In the genomic region with DNA sequence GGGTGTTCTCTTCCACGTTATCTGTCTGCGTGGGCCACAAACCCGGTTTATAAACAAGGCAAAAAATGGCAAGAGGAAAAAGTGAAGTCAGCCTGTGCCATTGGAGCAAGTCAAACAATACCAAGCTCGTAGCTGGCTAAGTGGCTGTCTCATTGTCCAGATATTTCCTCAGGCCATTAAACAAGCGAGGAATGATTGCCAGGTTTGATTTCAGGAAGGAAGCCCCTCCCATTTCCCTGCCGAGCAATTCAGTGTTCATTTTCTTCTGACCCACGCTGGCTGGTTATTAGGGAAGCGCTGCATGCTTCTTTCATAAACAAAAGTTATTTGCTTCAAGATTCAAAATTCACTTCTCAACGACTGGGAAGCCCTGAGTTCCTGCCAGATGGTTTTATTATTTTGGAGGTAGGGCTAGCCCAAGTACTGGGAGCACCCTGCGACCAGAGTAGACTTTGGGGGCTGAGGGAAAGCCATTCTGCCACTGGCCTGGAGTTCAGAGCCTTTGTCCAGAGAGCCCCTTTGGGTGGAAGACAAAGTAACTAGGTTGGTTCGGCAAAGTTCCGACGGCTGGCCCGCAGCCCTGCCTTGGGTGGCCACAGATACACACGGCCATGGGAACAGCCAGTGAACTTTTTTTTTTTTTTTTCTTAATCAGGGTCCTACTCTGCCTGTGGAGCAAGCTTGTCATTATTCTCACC, we compare ENCODE assay signal across 9 mouse cellular contexts. TPM values are rescaled to one million over a fixed set of nuclear protein-coding genes. Genes with fewer than 3 reads are reported as not detected.
DNase-seq lines count a peak whose midpoint lies in the region; ATAC-seq lines count a peak whose summit lies in the region.
"Had no signal": no experiment of that assay in that cellular context is flagged by ENCODE, and none has a peak within 500 bp of the region (broad histone marks: within the 10 kb centered on the region; RNA-seq: fewer than 3 reads in every experiment).

No protein-coding gene starts in this region.

- peaks cover 2% of the 10 kb centered on the region; the same call in 1 of the 2 replicates for H3K4me1 ChIP-seq in embryonic facial prominence, embryonic 11.5 days (ENCODE audit: control insufficient read depth, insufficient read depth, low read length)
- peaks cover 28 to 34% of the 10 kb centered on the region in 2 experiments for H3K4me1 ChIP-seq in heart, embryonic 14.5 days (ENCODE audit: control insufficient read depth in 2 of 2, insufficient read depth in 2 of 2, low read length in 2 of 2)

- peak; percentile 50 for DNase-seq in gastrocnemius, adult 18-20 months (ENCODE audit: low spot score)
- no peak for DNase-seq in gastrocnemius, postnatal 4 days (ENCODE audit: low spot score in 2 of 2)
- DNase-seq in embryonic facial prominence, embryonic 11.5 days (ENCODE audit: low spot score), result peak; percentile 56
- DNase-seq in kidney, postnatal 10 days, result peak; percentile 63
- peak; percentile 41 for DNase-seq in mesoderm, embryonic 11.5 days (ENCODE audit: low read depth, low spot score)
- no peak for DNase-seq in B cell, adult 2 months

- H3K9ac ChIP-seq in embryonic facial prominence, embryonic 11.5 days (replicated peaks; ENCODE audit: low read length), result no peak overlapping the region
- peak overlapping the region; percentile 59 for H3K9ac ChIP-seq in heart, embryonic 14.5 days (ENCODE audit: low read length)

- no peaks in the 10 kb centered on the region for H3K27me3 ChIP-seq in embryonic facial prominence, embryonic 11.5 days (ENCODE audit: control insufficient read depth, insufficient read depth, low read length)
- no peaks in the 10 kb centered on the region for H3K27me3 ChIP-seq in heart, embryonic 14.5 days (ENCODE audit: control insufficient read depth, insufficient read depth, low read length)

- peak overlapping the region; percentile 70 for H3K27ac ChIP-seq in embryonic facial prominence, embryonic 11.5 days (replicated peaks; ENCODE audit: low read depth, low read length)
- H3K27ac ChIP-seq in heart, embryonic 14.5 days (replicated peaks in 1 of 2; ENCODE audit: control insufficient read depth in 1 of 2, insufficient read depth in 1 of 2, low read depth in 2 of 2, low read length in 2 of 2), result peak overlapping the region; percentile 92

- no peak overlapping the region; the same call in 1 of the 2 replicates for H3K4me2 ChIP-seq in embryonic facial prominence, embryonic 11.5 days (ENCODE audit: low read depth, low read length)
- H3K4me2 ChIP-seq in heart, embryonic 14.5 days (ENCODE audit: low read length), result peak overlapping the region; percentile 11; the same call in 1 of the 2 replicates

- 38% methylated on average over 15 of the region's 15 CpGs for WGBS in embryonic facial prominence, embryonic 11.5 days
- WGBS in heart, embryonic 14.5 days, result 57% methylated on average over 15 of the region's 15 CpGs

- no peaks in the 10 kb centered on the region for H3K9me3 ChIP-seq in embryonic facial prominence, embryonic 11.5 days (replicated peaks; ENCODE audit: control insufficient read depth, low read length)
- no peaks in the 10 kb centered on the region for H3K9me3 ChIP-seq in heart, embryonic 14.5 days (ENCODE audit: control insufficient read depth, low read length)
- H3K9me3 ChIP-seq: G1E had no signal

- H3K36me3 ChIP-seq in embryonic facial prominence, embryonic 11.5 days (replicated peaks; ENCODE audit: control insufficient read depth, insufficient read depth, low read depth, low read length), result no peaks in the 10 kb centered on the region
- H3K36me3 ChIP-seq in heart, embryonic 14.5 days (ENCODE audit: control insufficient read depth, insufficient read depth, low read length), result no peaks in the 10 kb centered on the region
- H3K36me3 ChIP-seq: G1E had no signal

- no peak for ATAC-seq in embryonic facial prominence, embryonic 11.5 days (replicated peaks; ENCODE audit: insufficient number of reproducible peaks, low FRiP score, low TSS enrichment, low read depth)
- ATAC-seq in heart, embryonic 14.5 days (ENCODE audit: insufficient number of reproducible peaks, insufficient read depth, low FRiP score, low read depth), result 0 out of 2 replicates have a peak, but pooled peaks have one; percentile 20
- ATAC-seq in erythroid progenitor cell, adult 5-6 weeks (replicated peaks; ENCODE audit: low FRiP score, poor library complexity, severe bottlenecking), result no peak

- H3K4me3 ChIP-seq in embryonic facial prominence, embryonic 11.5 days (ENCODE audit: low read depth, low read length), result no peak overlapping the region
- no peak overlapping the region for H3K4me3 ChIP-seq in heart, embryonic 14.5 days (ENCODE audit: control insufficient read depth in 1 of 2, insufficient read depth in 1 of 2, low read depth in 1 of 2, low read length in 2 of 2)

RNA-seq across cellular contexts. Expression of a gene that starts 46.5 kb away (rescaled TPM):
- 10 to 100 TPM; 64.8 to 69.4 TPM for total RNA-seq in gastrocnemius, adult 18-20 months (2021)
- 10 to 100 TPM; 20.1 to 21.7 TPM for total RNA-seq in gastrocnemius, postnatal 4 days (2021)
- polyA plus RNA-seq in embryonic facial prominence, embryonic 11.5 days (2014; fragmentation: Nextera tagmentation; extraction: Ambion mirVana), result 6.9 and 7.4 TPM in 2 replicates
- polyA plus RNA-seq in heart, embryonic 14.5 days (2014; fragmentation: Nextera tagmentation; extraction: Ambion mirVana), result 13.5 and 14.4 TPM in 2 replicates
- 18.9 and 32.1 TPM in 2 replicates for total RNA-seq in erythroid progenitor cell, adult 5-6 weeks (2015; ENCODE audit: low replicate concordance)
- total RNA-seq in erythroid progenitor cell, adult 5-6 weeks (2017; ENCODE audit: low replicate concordance), result 35.9 and 41.8 TPM in 2 replicates

Comparison
In these comparisons a context has a peak if more than half of its experiments do, and no peak if none do; other contexts are left out.
1. DNase-seq: peak in gastrocnemius, adult 18-20 months (single experiment), embryonic facial prominence, embryonic 11.5 days (single experiment), kidney, postnatal 10 days (single experiment) and mesoderm, embryonic 11.5 days (single experiment); none in gastrocnemius, postnatal 4 days (0 of 2) and B cell, adult 2 months (0 of 2).